Mouse (Mus musculus) E14TG2a.4 (cell line): ENCODE measurements around the gene Tfe3.
"Not testable (repeated sequence)": the region's sequence is repeated elsewhere in the genome, so short reads cannot be mapped to it uniquely, and the experiment has no call there.

Experiments
- H3K27me3 ChIP-seq: 2 replicates; pipeline ENCODE4 v1.6.1; 2014; ENCODE audit warnings: low read length, control low read depth; ENCODE audit not compliant: insufficient read depth
- H3K36me3 ChIP-seq: 2 replicates; pipeline ENCODE4 v1.6.1; 2014; ENCODE audit warnings: low read length, control low read depth; ENCODE audit not compliant: insufficient read depth
- H3K4me1 ChIP-seq: replicated peaks from 2 replicates; pipeline ENCODE4 v1.6.1; 2014; ENCODE audit warnings: low read depth, low read length, control low read depth
- H3K4me3 ChIP-seq: replicated peaks from 2 replicates; pipeline ENCODE4 v1.5.1; 2014; ENCODE audit warnings: mild to moderate bottlenecking, low read length
- H3K9me3 ChIP-seq: 2 replicates; pipeline ENCODE4 v1.6.1; 2014; ENCODE audit warnings: low read length, control low read depth
- CTCF ChIP-seq: conservative IDR thresholded peaks from 2 replicates; pipeline ENCODE4 v1.5.1; 2014; ENCODE audit warnings: low read length
- NANOG ChIP-seq: IDR thresholded peaks from 2 replicates; pipeline ENCODE4 v1.6.1; 2014; ENCODE audit warnings: borderline replicate concordance, low read length, mixed read lengths
- POU5F1 ChIP-seq: IDR thresholded peaks from 2 replicates; pipeline ENCODE4 v1.6.1; 2014; ENCODE audit warnings: low read length, borderline replicate concordance

Tfe3 gene

GRCm38 (mm10) chrX:7762137-7762920 lies at the start of gene Tfe3:
Tfe3 (plus strand) TSS chrX:7762560.
- H3K27me3 ChIP-seq: no peaks in the 10 kb centered on the region
- peak within 1 kb of the TSS; percentile 91 for H3K4me3 ChIP-seq
- H3K36me3 ChIP-seq: peaks cover 14% of the 10 kb centered on the region
- TF ChIP-seq NANOG (no peak), POU5F1 (no peak), CTCF (no peak)
- peaks cover 16% of the 10 kb centered on the region for H3K4me1 ChIP-seq
- H3K9me3 ChIP-seq: no peaks in the 10 kb centered on the region

DNA sequence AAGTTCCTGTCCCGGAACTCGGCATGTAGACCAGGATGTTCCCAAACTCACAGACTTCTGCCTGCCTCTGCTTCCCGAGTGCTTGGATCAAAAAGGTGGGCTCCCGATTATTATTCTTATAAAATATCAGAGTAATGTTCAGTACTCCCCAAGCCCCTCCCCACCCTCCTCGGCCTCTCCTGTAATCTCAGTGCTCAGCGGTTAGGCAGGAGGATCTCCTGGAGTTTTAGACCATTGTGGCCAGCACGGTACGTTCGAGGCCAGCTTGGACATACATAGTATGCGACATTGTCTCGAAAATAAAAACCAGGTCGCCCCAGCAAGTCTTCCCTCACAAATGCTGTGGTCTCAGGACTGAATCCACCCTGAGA lies 48.6 kb upstream of the Tfe3 start:
- not testable (repeated sequence) for H3K9me3 ChIP-seq, H3K4me1 ChIP-seq, H3K27me3 ChIP-seq
- H3K36me3 ChIP-seq: peaks cover 11% of the 10 kb centered on the region; the same call in 1 of the 2 replicates
- peak overlapping the region; percentile 76 for H3K4me3 ChIP-seq

GRCm38 (mm10) chrX:7714135-7714899 lies 48.0 kb upstream of the Tfe3 start, which contains the start of gene Wdr45:
Wdr45 (plus strand) TSS chrX:7714333.
- H3K4me3 ChIP-seq: peak within 1 kb of the TSS; percentile 77
- not testable (repeated sequence) for H3K36me3 ChIP-seq, H3K4me1 ChIP-seq, H3K27me3 ChIP-seq, H3K9me3 ChIP-seq

- not testable (repeated sequence) for H3K9me3 ChIP-seq, H3K36me3 ChIP-seq
Observed at GRCm38 (mm10) chrX:7716058-7716457, 46.3 kb upstream of the Tfe3 start.

GRCm38 (mm10) chrX:7721514-7722281 lies 40.7 kb upstream of the Tfe3 start, which contains the start of gene Gm45208:
Gm45208 (plus strand) TSS chrX:7722245.
- Histone ChIP-seq H3K9me3 (no peaks in the 10 kb centered on the region), H3K36me3 (peaks cover 32% of the 10 kb centered on the region), H3K27me3 (no peaks in the 10 kb centered on the region), H3K4me3 (peak within 1 kb of the TSS; percentile 84), H3K4me1 (peaks cover 36% of the 10 kb centered on the region)
- no peak for TF ChIP-seq NANOG

More at GRCm38 (mm10) chrX:7716058-7716457, 46.3 kb upstream of the Tfe3 start:
- H3K27me3 ChIP-seq, H3K4me1 ChIP-seq, H3K4me3 ChIP-seq: not testable (repeated sequence)

DNA sequence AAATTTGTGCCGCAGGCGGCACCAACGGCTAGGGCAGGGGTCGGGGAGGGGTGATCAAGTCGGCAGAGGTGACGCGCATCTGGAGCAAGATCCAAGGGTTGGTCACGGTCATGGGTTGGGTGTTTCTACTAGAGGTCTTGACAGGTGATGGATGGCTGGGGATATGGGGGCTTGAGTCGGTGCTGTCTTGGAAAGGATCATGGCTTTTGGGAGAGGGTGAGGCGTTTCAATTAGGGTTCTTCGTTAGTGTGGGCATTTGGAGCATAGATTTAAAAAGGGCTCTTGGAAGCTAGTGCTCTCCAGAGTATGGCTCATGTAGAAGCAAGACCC lies 40.1 kb upstream of the Tfe3 start:
- TF ChIP-seq POU5F1: no peak
- no peak for TF ChIP-seq NANOG
- TF ChIP-seq CTCF: no peak
- no peaks in the 10 kb centered on the region for H3K9me3 ChIP-seq
- H3K27me3 ChIP-seq: no peaks in the 10 kb centered on the region
- H3K4me3 ChIP-seq: peak overlapping the region; percentile 84
- H3K36me3 ChIP-seq: peaks cover 37% of the 10 kb centered on the region
- peaks cover 41% of the 10 kb centered on the region for H3K4me1 ChIP-seq

- H3K9me3 ChIP-seq: no peaks in the 10 kb centered on the region
- H3K27me3 ChIP-seq: no peaks in the 10 kb centered on the region
- H3K36me3 ChIP-seq: peaks cover 42% of the 10 kb centered on the region
- H3K4me3 ChIP-seq: peak overlapping the region; percentile 84
- TF ChIP-seq POU5F1 (no peak), NANOG (no peak), CTCF (no peak)
- peaks cover 46% of the 10 kb centered on the region for H3K4me1 ChIP-seq
Observed at GRCm38 (mm10) chrX:7722691-7723090, 39.7 kb upstream of the Tfe3 start.

GRCm38 (mm10) chrX:7724135-7724534 lies 38.2 kb upstream of the Tfe3 start:
- Histone ChIP-seq H3K36me3 (peaks cover 43% of the 10 kb centered on the region), H3K4me1 (peaks cover 51% of the 10 kb centered on the region), H3K9me3 (no peaks in the 10 kb centered on the region), H3K4me3 (peak overlapping the region; percentile 84), H3K27me3 (no peaks in the 10 kb centered on the region)
- TF ChIP-seq CTCF (no peak), POU5F1 (no peak), NANOG (no peak)
